Mouse (Mus musculus): ENCODE data around the gene Cbln1.

The Cbln1 gene

GRCm38 (mm10) chr8:87472271-87473236 is at the start of gene Cbln1:
Cbln1 (minus strand) TSS chr8:87472609.
- no peak for DNase-seq (ENCODE audit: low read depth)

GRCm38 (mm10) chr8:87517132-87517531 is 44.7 kb upstream of the Cbln1 start:
- no peak for DNase-seq (ENCODE audit: low read depth)

GRCm38 (mm10) chr8:87513796-87514195 is 41.4 kb upstream of the Cbln1 start:
- no peak for DNase-seq (ENCODE audit: low read depth)

GRCm38 (mm10) chr8:87513350-87513749 is 40.9 kb upstream of the Cbln1 start:
- no peak for DNase-seq (ENCODE audit: low read depth)

- DNase-seq (ENCODE audit: low read depth), result no peak
These were observed 40.2 kb upstream of the Cbln1 start for GRCm38 (mm10) chr8:87512636-87513035.

GRCm38 (mm10) chr8:87507046-87507445 is 34.6 kb upstream of the Cbln1 start:
- no peak for DNase-seq (ENCODE audit: low read depth)

GRCm38 (mm10) chr8:87504441-87504840 is 32.0 kb upstream of the Cbln1 start:
- peak; percentile 2 for DNase-seq (ENCODE audit: low read depth)

- DNase-seq (ENCODE audit: low read depth), result no peak
These were observed 30.3 kb upstream of the Cbln1 start for GRCm38 (mm10) chr8:87502684-87503083.

GRCm38 (mm10) chr8:87497641-87498040 is 25.2 kb upstream of the Cbln1 start:
- peak; percentile 11 for DNase-seq (ENCODE audit: low read depth)

- peak; percentile 52 for DNase-seq (ENCODE audit: low read depth)
These were observed 24.1 kb upstream of the Cbln1 start for GRCm38 (mm10) chr8:87496511-87496910.

- no peak for DNase-seq (ENCODE audit: low read depth)
These were observed 22.5 kb upstream of the Cbln1 start for GRCm38 (mm10) chr8:87494862-87495261.

GRCm38 (mm10) chr8:87489841-87490415 is 17.5 kb upstream of the Cbln1 start:
- DNase-seq (ENCODE audit: low read depth), result no peak

- DNase-seq (ENCODE audit: low read depth), result no peak
These were observed 9.0 kb upstream of the Cbln1 start for GRCm38 (mm10) chr8:87481396-87481795.

GRCm38 (mm10) chr8:87478221-87478620 is 5.8 kb upstream of the Cbln1 start:
- no peak for DNase-seq (ENCODE audit: low read depth)

GRCm38 (mm10) chr8:87477102-87477645 is 4.8 kb upstream of the Cbln1 start:
- DNase-seq (ENCODE audit: low read depth), result no peak

- DNase-seq (ENCODE audit: low read depth), result no peak
These were observed 3.1 kb upstream of the Cbln1 start for GRCm38 (mm10) chr8:87475551-87475950.

GRCm38 (mm10) chr8:87474379-87474778 is 2.0 kb upstream of the Cbln1 start:
- no peak for DNase-seq (ENCODE audit: low read depth)

GRCm38 (mm10) chr8:87473940-87474339 is 1.5 kb upstream of the Cbln1 start:
- DNase-seq (ENCODE audit: low read depth), result no peak

GRCm38 (mm10) chr8:87473314-87473713 is 905 bp upstream of the Cbln1 start:
- DNase-seq (ENCODE audit: low read depth), result no peak

GRCm38 (mm10) chr8:87471603-87472270 is 672 bp downstream of the Cbln1 start:
- no peak for DNase-seq (ENCODE audit: low read depth)

- DNase-seq (ENCODE audit: low read depth), result no peak
These were observed 1.4 kb downstream of the Cbln1 start for GRCm38 (mm10) chr8:87470834-87471602.
